Mouse (Mus musculus): ENCODE measurements around the gene Sema4d. TPM values are rescaled to one million over a fixed set of nuclear protein-coding genes. Genes with fewer than 3 reads are reported as not detected.
A peak's percentile ranks its signal among the peaks of the same experiment; 100 is the strongest.

The Sema4d gene
- polyA plus RNA-seq, 1 experiment from 2014 or later, result 4.9 TPM

DNA sequence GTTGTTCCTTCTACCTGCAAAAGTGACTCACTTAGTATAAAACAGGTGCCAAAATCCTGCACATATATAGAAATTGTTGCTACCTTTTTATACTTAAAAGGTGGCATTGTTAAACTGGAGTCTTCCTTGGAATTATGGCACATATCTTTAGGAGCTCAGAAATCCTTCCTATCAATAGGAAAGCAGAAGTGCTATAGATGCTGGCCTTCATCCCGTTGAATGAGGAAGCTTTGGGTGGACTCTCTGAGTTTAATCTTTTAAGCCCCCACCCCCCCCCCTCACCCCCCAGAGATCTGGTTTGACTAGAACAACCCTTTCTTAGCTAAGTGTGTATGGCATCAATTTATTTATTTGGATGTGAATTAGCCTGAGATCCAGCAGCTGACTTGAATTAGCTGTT is 143.8 kb downstream of the Sema4d start:
- no peak for DNase-seq (ENCODE audit: low spot score)
- 31% methylated on average over 1 of the region's 1 CpGs for WGBS
- H3K27me3 ChIP-seq (replicated peaks; ENCODE audit: insufficient read depth, low read length), result no peaks in the 10 kb centered on the region
- no peak overlapping the region for H3K4me3 ChIP-seq (ENCODE audit: low read depth, low read length)
- H3K9ac ChIP-seq (replicated peaks; ENCODE audit: low read depth), result no peak overlapping the region
- H3K4me2 ChIP-seq (replicated peaks; ENCODE audit: low read depth, low read length), result no peak overlapping the region
- no peaks in the 10 kb centered on the region for H3K9me3 ChIP-seq (ENCODE audit: low read length)
- H3K36me3 ChIP-seq (ENCODE audit: insufficient read depth, low read length), result no peaks in the 10 kb centered on the region
- no peaks in the 10 kb centered on the region for H3K4me1 ChIP-seq (ENCODE audit: insufficient read depth, low read depth, low read length)
- ATAC-seq, result no peak
- H3K27ac ChIP-seq (ENCODE audit: low read length), result no peak overlapping the region
- TF ChIP-seq EP300 (IDR thresholded peaks at IDR 0.05) (no peak), CTCF (IDR thresholded peaks at IDR 0.05) (no peak)

DNA sequence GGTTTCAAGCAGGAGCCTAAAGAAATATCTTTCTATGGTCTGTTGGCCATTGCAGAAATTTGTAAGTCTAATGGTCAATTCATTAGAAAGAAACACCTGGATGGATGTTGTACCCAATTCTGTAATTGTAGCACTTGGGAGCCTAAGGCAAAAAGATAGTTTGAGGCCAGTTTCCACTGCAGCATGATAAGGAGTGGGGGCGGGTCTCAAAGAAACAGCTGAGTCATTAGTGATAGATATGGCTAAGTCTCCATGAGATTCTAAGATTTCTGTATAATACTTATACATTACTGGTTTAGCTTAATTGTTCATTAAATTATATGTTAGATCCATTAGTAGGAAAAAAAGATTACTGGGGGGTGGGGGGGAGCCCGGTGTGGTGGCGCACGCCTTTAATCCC is 145.3 kb downstream of the Sema4d start:
- Histone ChIP-seq H3K27ac (ENCODE audit: low read length) (no peak overlapping the region), H3K9ac (replicated peaks; ENCODE audit: low read depth) (no peak overlapping the region), H3K9me3 (ENCODE audit: low read length) (no peaks in the 10 kb centered on the region), H3K4me1 (ENCODE audit: insufficient read depth, low read depth, low read length) (no peaks in the 10 kb centered on the region), H3K36me3 (ENCODE audit: insufficient read depth, low read length) (no peaks in the 10 kb centered on the region), H3K4me2 (replicated peaks; ENCODE audit: low read depth, low read length) (no peak overlapping the region), H3K4me3 (ENCODE audit: low read depth, low read length) (no peak overlapping the region), H3K27me3 (replicated peaks; ENCODE audit: insufficient read depth, low read length) (no peaks in the 10 kb centered on the region)
- ATAC-seq, result no peak
- DNase-seq (ENCODE audit: low spot score), result no peak
- 82% methylated on average over 4 of the region's 4 CpGs for whole genome bisulfite sequencing
- TF ChIP-seq CTCF (IDR thresholded peaks at IDR 0.05) (no peak), EP300 (IDR thresholded peaks at IDR 0.05) (no peak)

DNA sequence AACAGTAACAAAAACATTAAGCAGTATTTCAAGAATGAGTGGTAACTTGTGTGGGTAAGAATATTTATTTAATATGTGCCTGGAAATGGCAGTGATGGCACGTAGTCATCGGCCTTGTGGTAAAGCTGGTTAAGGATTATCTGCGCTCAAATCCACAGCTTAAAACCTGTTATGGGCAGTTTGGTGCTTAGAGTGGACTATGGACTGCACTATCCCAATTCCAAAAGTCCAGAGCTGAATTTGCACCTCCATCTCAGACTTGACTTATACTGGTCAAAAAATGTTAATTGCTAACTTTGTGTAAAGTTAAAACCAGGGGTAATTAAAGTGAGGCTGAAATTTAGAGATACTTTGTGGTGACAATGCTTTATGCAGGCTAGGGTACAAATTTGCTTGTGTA is 145.8 kb downstream of the Sema4d start:
- no peak overlapping the region for H3K4me3 ChIP-seq (ENCODE audit: low read depth, low read length)
- no peaks in the 10 kb centered on the region for H3K4me1 ChIP-seq (ENCODE audit: insufficient read depth, low read depth, low read length)
- 74% methylated on average over 3 of the region's 3 CpGs for WGBS
- no peak overlapping the region for H3K4me2 ChIP-seq (replicated peaks; ENCODE audit: low read depth, low read length)
- no peak overlapping the region for H3K27ac ChIP-seq (ENCODE audit: low read length)
- no peak for TF ChIP-seq CTCF (IDR thresholded peaks at IDR 0.05)
- ATAC-seq, result no peak
- no peaks in the 10 kb centered on the region for H3K27me3 ChIP-seq (replicated peaks; ENCODE audit: insufficient read depth, low read length)
- H3K9me3 ChIP-seq (ENCODE audit: low read length), result no peaks in the 10 kb centered on the region
- no peak overlapping the region for H3K9ac ChIP-seq (replicated peaks; ENCODE audit: low read depth)
- DNase-seq (ENCODE audit: low spot score), result no peak
- no peaks in the 10 kb centered on the region for H3K36me3 ChIP-seq (ENCODE audit: insufficient read depth, low read length)

DNA sequence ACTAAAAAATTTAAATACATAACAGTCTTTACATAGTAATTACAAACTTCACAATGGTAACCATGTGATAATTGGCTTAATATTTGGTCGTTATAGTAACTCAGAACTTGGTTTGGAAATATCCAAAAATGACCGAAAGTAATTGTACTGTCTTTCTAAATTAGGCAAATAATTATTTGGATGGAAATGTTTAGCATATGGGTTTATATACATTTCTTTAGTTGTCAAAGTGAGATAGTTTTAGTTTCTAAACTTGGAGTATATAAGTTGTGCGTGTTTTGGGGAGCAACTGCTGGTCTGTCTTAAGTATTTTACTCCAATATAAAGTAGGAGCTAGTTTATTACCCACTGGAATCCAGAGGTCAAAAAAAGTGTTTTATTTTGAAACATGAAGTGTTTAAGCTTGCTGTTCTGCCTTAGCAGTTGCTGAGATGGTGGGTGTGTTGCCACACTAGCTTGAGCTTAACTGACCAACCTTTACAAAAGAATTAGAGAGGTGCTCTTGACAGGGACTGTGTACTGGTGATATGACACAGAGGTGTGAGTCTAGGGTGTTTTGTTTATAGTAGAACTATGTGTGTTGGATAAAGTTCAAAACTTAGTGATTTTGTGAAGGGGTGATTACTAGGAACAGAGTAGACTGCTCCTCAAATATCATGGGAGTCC is 147.1 kb downstream of the Sema4d start:
- no peak for ATAC-seq
- no peaks in the 10 kb centered on the region for H3K9me3 ChIP-seq (ENCODE audit: low read length)
- TF ChIP-seq CTCF (IDR thresholded peaks at IDR 0.05) (no peak), EP300 (IDR thresholded peaks at IDR 0.05) (no peak)
- DNase-seq (ENCODE audit: low spot score), result no peak
- 13% methylated on average over 3 of the region's 3 CpGs for WGBS
- no peaks in the 10 kb centered on the region for H3K4me1 ChIP-seq (ENCODE audit: insufficient read depth, low read depth, low read length)
- no peaks in the 10 kb centered on the region for H3K27me3 ChIP-seq (replicated peaks; ENCODE audit: insufficient read depth, low read length)
- peak overlapping the region; percentile 93 for H3K4me2 ChIP-seq (replicated peaks; ENCODE audit: low read depth, low read length)
- H3K36me3 ChIP-seq (ENCODE audit: insufficient read depth, low read length), result no peaks in the 10 kb centered on the region
- peak overlapping the region; percentile 76 for H3K4me3 ChIP-seq (ENCODE audit: low read depth, low read length)
- H3K27ac ChIP-seq (ENCODE audit: low read length), result no peak overlapping the region
- no peak overlapping the region; the same call in 1 of the 2 replicates for H3K9ac ChIP-seq (replicated peaks; ENCODE audit: low read depth)

DNA sequence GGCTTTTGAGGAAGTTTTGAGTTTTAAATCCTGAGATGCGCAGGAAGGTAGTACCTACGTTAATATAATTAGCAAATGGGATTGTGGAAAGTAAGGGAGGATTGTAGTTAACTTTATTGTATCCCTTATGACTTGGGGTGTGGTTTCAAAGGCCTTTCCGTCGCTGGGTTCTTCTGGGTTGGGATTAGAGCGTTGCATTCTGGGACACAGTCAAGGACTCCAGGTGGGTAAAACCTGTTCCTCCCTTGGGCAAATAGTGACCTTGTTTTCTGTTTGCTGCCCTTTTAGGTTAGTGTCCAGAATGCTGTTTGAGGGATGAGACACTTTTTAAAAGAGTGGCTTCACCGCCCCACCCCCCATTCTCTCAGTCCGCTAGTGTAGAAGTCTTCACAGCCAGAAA is 147.7 kb downstream of the Sema4d start:
- Histone ChIP-seq H3K4me3 (ENCODE audit: low read depth, low read length) (peak overlapping the region; percentile 76), H3K9me3 (ENCODE audit: low read length) (no peaks in the 10 kb centered on the region), H3K9ac (replicated peaks; ENCODE audit: low read depth) (peak overlapping the region; percentile 53), H3K27ac (ENCODE audit: low read length) (0 out of 2 replicates have a peak overlapping the region, but pooled peaks have one; percentile 16), H3K4me1 (ENCODE audit: insufficient read depth, low read depth, low read length) (no peaks in the 10 kb centered on the region), H3K36me3 (ENCODE audit: insufficient read depth, low read length) (no peaks in the 10 kb centered on the region), H3K4me2 (replicated peaks; ENCODE audit: low read depth, low read length) (peak overlapping the region; percentile 93), H3K27me3 (replicated peaks; ENCODE audit: insufficient read depth, low read length) (no peaks in the 10 kb centered on the region)
- DNase-seq (ENCODE audit: low spot score) (peak; percentile 70), ATAC-seq (no peak)
- WGBS, result under 1% methylated on average over 7 of the region's 7 CpGs
- TF ChIP-seq CTCF (IDR thresholded peaks at IDR 0.05), result no peak

DNA sequence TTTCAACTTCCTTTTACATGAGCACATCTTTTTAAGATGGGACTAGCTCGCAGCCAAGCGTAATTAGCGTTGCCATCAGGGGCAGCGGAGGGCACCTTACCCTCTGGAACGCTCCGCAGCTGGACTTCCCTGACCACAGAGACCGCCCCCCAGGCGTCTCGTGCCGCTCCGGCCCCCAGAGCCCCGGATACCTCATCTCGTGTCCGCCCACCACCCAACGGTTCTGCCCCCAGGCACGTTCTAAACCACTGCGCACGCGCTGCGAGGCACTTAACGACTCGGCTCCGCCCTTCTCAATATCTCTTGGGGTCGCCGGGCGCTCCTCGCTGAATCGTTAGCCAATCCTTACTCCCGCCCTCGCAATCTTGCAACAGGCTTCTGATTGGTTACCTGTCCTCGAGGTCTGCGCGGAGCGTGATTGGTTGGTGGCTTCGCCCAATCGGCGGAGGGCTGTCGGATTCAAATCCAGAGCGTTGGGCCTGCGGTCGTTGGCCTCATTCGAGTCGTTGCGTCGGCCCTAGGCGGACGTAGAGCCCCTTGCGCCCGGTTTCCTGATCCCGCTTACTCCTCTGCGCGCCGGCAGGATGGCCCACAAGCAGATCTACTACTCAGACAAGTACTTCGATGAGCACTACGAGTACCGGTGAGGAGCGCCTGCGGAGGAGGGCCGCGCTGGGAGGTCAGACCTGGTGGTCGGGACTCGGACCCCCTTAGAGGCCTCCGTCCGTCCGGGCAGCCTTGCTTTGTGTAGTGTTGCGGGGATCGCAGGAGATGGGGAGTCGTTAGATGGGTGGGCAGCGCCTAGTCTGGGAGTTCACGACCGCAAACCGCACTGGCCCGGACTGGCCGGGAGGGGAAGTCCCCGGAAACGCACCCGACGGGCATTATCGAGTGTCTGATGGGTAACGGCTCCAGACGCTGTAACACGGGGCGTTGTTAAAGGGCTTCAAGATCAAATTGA is 148.4 kb downstream of the Sema4d start, which contains the start of gene Cks2:
Gene Cks2 (plus strand): TSS at position 404 of the 961 bp plus-strand sequence.
- H3K9me3 ChIP-seq (ENCODE audit: low read length), result no peaks in the 10 kb centered on the region
- peak; percentile 99 for DNase-seq (ENCODE audit: low spot score)
- H3K4me1 ChIP-seq (ENCODE audit: insufficient read depth, low read depth, low read length), result no peaks in the 10 kb centered on the region
- peak within 1 kb of the TSS; percentile 53 for H3K9ac ChIP-seq (replicated peaks; ENCODE audit: low read depth)
- H3K27ac ChIP-seq (ENCODE audit: low read length), result peak within 1 kb of the TSS; percentile 54
- H3K4me2 ChIP-seq (replicated peaks; ENCODE audit: low read depth, low read length), result peak within 1 kb of the TSS; percentile 93
- peak; percentile 97 for ATAC-seq
- no peaks in the 10 kb centered on the region for H3K27me3 ChIP-seq (replicated peaks; ENCODE audit: insufficient read depth, low read length)
- WGBS, result under 1% methylated on average over 81 of the region's 83 CpGs
- TF ChIP-seq EP300 (IDR thresholded peaks at IDR 0.05) (no peak), CTCF (IDR thresholded peaks at IDR 0.05) (0 out of 2 replicates have a peak, but pooled peaks have one; percentile 6)
- H3K36me3 ChIP-seq (ENCODE audit: insufficient read depth, low read length), result no peaks in the 10 kb centered on the region
- H3K4me3 ChIP-seq (ENCODE audit: low read depth, low read length), result peak within 1 kb of the TSS; percentile 76

Measured in lung, postnatal 0 days (tissue).